Mouse (Mus musculus) small intestine, adult 2 months (tissue): ENCODE data around the gene Isl2. TPM values are rescaled to one million over a fixed set of nuclear protein-coding genes. Genes with fewer than 3 reads are reported as not detected.

Source experiments
- H3K27ac ChIP-seq: fragments of 200-500 bp; 2 replicates; pipeline ENCODE4 v1.5.1; 2012; ENCODE audit warnings: low read depth, low read length, control low read depth, inconsistent platforms; ENCODE audit not compliant: insufficient read depth
- H3K27me3 ChIP-seq: fragments of 200-500 bp; 2 replicates; pipeline ENCODE4 v1.6.1; 2012; ENCODE audit warnings: mild to moderate bottlenecking, moderate library complexity, low read length, inconsistent platforms; ENCODE audit not compliant: control insufficient read depth, insufficient read depth
- H3K36me3 ChIP-seq: fragments of 200-500 bp; 2 replicates; pipeline ENCODE4 v1.6.1; 2012; ENCODE audit warnings: mild to moderate bottlenecking, low read length, control low read depth, inconsistent platforms; ENCODE audit not compliant: control insufficient read depth, insufficient read depth
- H3K4me1 ChIP-seq: fragments of 200-500 bp; 2 replicates; pipeline ENCODE4 v1.6.1; 2012; ENCODE audit warnings: low read length, inconsistent platforms, mixed read lengths; ENCODE audit not compliant: control insufficient read depth, insufficient read depth, insufficient read length
- H3K4me3 ChIP-seq: fragments of 200-500 bp; 2 replicates; pipeline ENCODE4 v1.5.1; 2012; ENCODE audit warnings: low read depth, mild to moderate bottlenecking, control low read depth, inconsistent platforms, low read length, moderate library complexity
- CTCF ChIP-seq: fragments of 200-500 bp; IDR thresholded peaks from 2 replicates; pipeline ENCODE4 v1.5.1; 2012; ENCODE audit warnings: low read depth, mild to moderate bottlenecking, control low read depth, inconsistent platforms, low read length, moderate library complexity, mixed read lengths; ENCODE audit not compliant: insufficient replicate concordance, insufficient read length; ENCODE audit errors: extremely low read depth
- POLR2A ChIP-seq: fragments of 200-500 bp; IDR thresholded peaks from 2 replicates; pipeline ENCODE4 v1.6.1; 2012; ENCODE audit warnings: low read depth, mild to moderate bottlenecking, control low read depth, inconsistent platforms, low read length, moderate library complexity
- WGBS: fragments of 180-500 bp; shearing (Covaris S2); methylation state at CpG from one replicate; pipeline ENCODE4 v1.1.7; 2018; 5-methylcytosine and 5-hydroxymethylcytosine counted together
- polyA plus RNA-seq: library from polyadenylated mRNA; depleted of rRNA; stranded (reverse); fragments of >200 nt; gene quantifications from 2 replicates; pipeline ENCODE4 v1.2.3, GENCODE M21; 2012

Isl2 gene
- polyA plus RNA-seq, 1 experiment: 2.2 TPM

- TF ChIP-seq POLR2A (no peak), CTCF (no peak)
- Histone ChIP-seq H3K36me3 (0 out of 2 replicates have a peak, but pooled peaks cover 1% of the 10 kb centered on the region), H3K27ac (no peak overlapping the region), H3K27me3 (peaks cover 43% of the 10 kb centered on the region), H3K4me1 (peaks cover 20% of the 10 kb centered on the region), H3K4me3 (no peak overlapping the region)
- 45% methylated on average over 3 of the region's 3 CpGs for WGBS
Measured at GRCm38 (mm10) chr9:55548871-55549270, 10.4 kb downstream of the Isl2 start.

GRCm38 (mm10) chr9:55549302-55549890, 10.9 kb downstream of the Isl2 start:
- Histone ChIP-seq H3K36me3 (0 out of 2 replicates have a peak, but pooled peaks cover 1% of the 10 kb centered on the region), H3K27me3 (peaks cover 37% of the 10 kb centered on the region), H3K4me1 (peaks cover 16% of the 10 kb centered on the region), H3K27ac (no peak overlapping the region), H3K4me3 (no peak overlapping the region)
- WGBS: 43% methylated on average over 16 of the region's 16 CpGs
- TF ChIP-seq CTCF: no peak
- no peak for TF ChIP-seq POLR2A

GRCm38 (mm10) chr9:55554986-55555385, 16.5 kb downstream of the Isl2 start:
- WGBS: 83% methylated on average over 1 of the region's 1 CpGs
- TF ChIP-seq CTCF (no peak), POLR2A (no peak)
- H3K27ac ChIP-seq: no peak overlapping the region
- no peaks in the 10 kb centered on the region for H3K4me1 ChIP-seq
- 0 out of 2 replicates have a peak, but pooled peaks cover 1% of the 10 kb centered on the region for H3K36me3 ChIP-seq
- H3K4me3 ChIP-seq: no peak overlapping the region
- H3K27me3 ChIP-seq: no peaks in the 10 kb centered on the region

GRCm38 (mm10) chr9:55560960-55561359, 22.5 kb downstream of the Isl2 start:
- TF ChIP-seq CTCF (no peak), POLR2A (no peak)
- no peak overlapping the region for H3K27ac ChIP-seq
- H3K36me3 ChIP-seq: no peaks in the 10 kb centered on the region
- no peaks in the 10 kb centered on the region for H3K27me3 ChIP-seq
- 91% methylated on average over 1 of the region's 1 CpGs for WGBS
- H3K4me1 ChIP-seq: no peaks in the 10 kb centered on the region
- no peak overlapping the region for H3K4me3 ChIP-seq

GRCm38 (mm10) chr9:55568466-55569159, 30.1 kb downstream of the Isl2 start:
- Histone ChIP-seq H3K36me3 (no peaks in the 10 kb centered on the region), H3K4me1 (no peaks in the 10 kb centered on the region), H3K4me3 (no peak overlapping the region), H3K27ac (no peak overlapping the region), H3K27me3 (no peaks in the 10 kb centered on the region)
- TF ChIP-seq CTCF (no peak), POLR2A (no peak)
- 73% methylated on average over 5 of the region's 5 CpGs for WGBS

- H3K4me1 ChIP-seq: no peaks in the 10 kb centered on the region
- H3K27ac ChIP-seq: no peak overlapping the region
- TF ChIP-seq CTCF: no peak
- TF ChIP-seq POLR2A: no peak
- no peaks in the 10 kb centered on the region for H3K36me3 ChIP-seq
- no peak overlapping the region for H3K4me3 ChIP-seq
- H3K27me3 ChIP-seq: no peaks in the 10 kb centered on the region
- WGBS: 78% methylated on average over 1 of the region's 1 CpGs
Measured at GRCm38 (mm10) chr9:55571071-55571470, 32.6 kb downstream of the Isl2 start.

GRCm38 (mm10) chr9:55576571-55576970, 38.1 kb downstream of the Isl2 start:
- TF ChIP-seq POLR2A (no peak), CTCF (no peak)
- 98% methylated on average over 1 of the region's 1 CpGs for WGBS

More at GRCm38 (mm10) chr9:55576571-55576970, 38.1 kb downstream of the Isl2 start:
- Histone ChIP-seq H3K27ac (no peak overlapping the region), H3K4me1 (no peaks in the 10 kb centered on the region), H3K36me3 (no peaks in the 10 kb centered on the region; the same call in 1 of the 2 replicates), H3K27me3 (no peaks in the 10 kb centered on the region), H3K4me3 (no peak overlapping the region)
